Mouse (Mus musculus) myocyte (in vitro differentiated cells): ENCODE measurements around the gene Plxna2. TPM values are rescaled to one million over a fixed set of nuclear protein-coding genes. Genes with fewer than 3 reads are reported as not detected.

Experiments
- H3K27me3 ChIP-seq: one replicate; pipeline ENCODE4 v1.6.1; 2011; ENCODE audit not compliant: control insufficient read depth, insufficient read depth, insufficient read length
- H3K36me3 ChIP-seq: one replicate; pipeline ENCODE4 v1.6.1; 2011; ENCODE audit not compliant: control insufficient read depth, insufficient read depth
- H3K4me2 ChIP-seq: one replicate; pipeline ENCODE4 v1.6.1; 2011; ENCODE audit warnings: low read depth, control low read depth
- H3K4me3 ChIP-seq: one replicate; pipeline ENCODE4 v1.5.1; 2011; ENCODE audit warnings: mild to moderate bottlenecking, control low read depth, moderate library complexity
- H3K79me2 ChIP-seq: one replicate; pipeline ENCODE4 v1.6.1; 2011; ENCODE audit not compliant: control insufficient read depth, insufficient read depth
- H3ac ChIP-seq: one replicate; pipeline ENCODE4 v1.6.1; 2011; ENCODE audit not compliant: control insufficient read depth, insufficient read length
- CEBPB ChIP-seq: IDR thresholded peaks from 2 replicates; pipeline ENCODE4 v1.6.1; 2011; ENCODE audit warnings: mild to moderate bottlenecking, moderate library complexity; ENCODE audit not compliant: poor library complexity, insufficient read depth, severe bottlenecking
- E2F4 ChIP-seq: IDR thresholded peaks from one replicate; pipeline ENCODE4 v1.6.1; 2011; ENCODE audit warnings: mild to moderate bottlenecking, control low read depth, moderate library complexity; ENCODE audit not compliant: insufficient read depth
- MAX ChIP-seq: IDR thresholded peaks from one replicate; pipeline ENCODE4 v1.6.1; 2011; ENCODE audit warnings: low read depth, mild to moderate bottlenecking, control low read depth
- MYOD1 ChIP-seq, 3 experiments: IDR thresholded peaks; one replicate each; pipeline ENCODE4 v1.6.1; 2011; ENCODE audit warnings: control low read depth in 2 of 3, low read depth in 2 of 3, mild to moderate bottlenecking in 2 of 3, moderate library complexity in 1 of 3; ENCODE audit not compliant: insufficient read length in 2 of 3, control insufficient read depth in 1 of 3
- MYOG ChIP-seq, 3 experiments: IDR thresholded peaks; one replicate each; pipeline ENCODE4 v1.6.1; 2011; ENCODE audit warnings: control low read depth in 2 of 3, low read depth in 2 of 3, mild to moderate bottlenecking in 2 of 3; ENCODE audit not compliant: insufficient read length in 2 of 3, control insufficient read depth in 1 of 3, insufficient read depth in 1 of 3
- POLR2A ChIP-seq: IDR thresholded peaks from one replicate; pipeline ENCODE4 v1.6.1; 2011; ENCODE audit warnings: low read depth, mild to moderate bottlenecking, control low read depth, moderate library complexity; ENCODE audit not compliant: insufficient read length
- POLR2AphosphoS2 ChIP-seq: IDR thresholded peaks from one replicate; pipeline ENCODE4 v1.6.1; 2011; ENCODE audit warnings: low read depth, control low read depth; ENCODE audit not compliant: insufficient read length
- REST ChIP-seq: IDR thresholded peaks from one replicate; pipeline ENCODE4 v1.6.1; 2011; ENCODE audit warnings: mild to moderate bottlenecking, control low read depth, moderate library complexity; ENCODE audit not compliant: insufficient read depth, insufficient read length
- SRF ChIP-seq: IDR thresholded peaks from one replicate; pipeline ENCODE4 v1.6.1; 2011; ENCODE audit warnings: low read depth; ENCODE audit not compliant: control insufficient read depth, insufficient read length
- TCF12 ChIP-seq: IDR thresholded peaks from one replicate; pipeline ENCODE4 v1.6.1; 2011; ENCODE audit warnings: mild to moderate bottlenecking, control low read depth; ENCODE audit not compliant: poor library complexity, insufficient read depth, severe bottlenecking
- TCF3 ChIP-seq: IDR thresholded peaks from one replicate; pipeline ENCODE4 v1.6.1; 2011; ENCODE audit warnings: low read depth, control low read depth; ENCODE audit not compliant: insufficient read length
- USF1 ChIP-seq: IDR thresholded peaks from one replicate; pipeline ENCODE4 v1.6.1; 2011; ENCODE audit warnings: low read depth, mild to moderate bottlenecking, control low read depth, moderate library complexity
- polyA plus RNA-seq: library from polyadenylated mRNA; unstranded; fragments of >200 nt; fragmentation: generic; extraction: Trizol; gene quantifications from one replicate; pipeline ENCODE4 v1.2.1, GENCODE M21; 2012; ENCODE audit warnings: missing spikeins

The Plxna2 gene
- polyA plus RNA-seq, 1 experiment = 3.6 TPM

DNA sequence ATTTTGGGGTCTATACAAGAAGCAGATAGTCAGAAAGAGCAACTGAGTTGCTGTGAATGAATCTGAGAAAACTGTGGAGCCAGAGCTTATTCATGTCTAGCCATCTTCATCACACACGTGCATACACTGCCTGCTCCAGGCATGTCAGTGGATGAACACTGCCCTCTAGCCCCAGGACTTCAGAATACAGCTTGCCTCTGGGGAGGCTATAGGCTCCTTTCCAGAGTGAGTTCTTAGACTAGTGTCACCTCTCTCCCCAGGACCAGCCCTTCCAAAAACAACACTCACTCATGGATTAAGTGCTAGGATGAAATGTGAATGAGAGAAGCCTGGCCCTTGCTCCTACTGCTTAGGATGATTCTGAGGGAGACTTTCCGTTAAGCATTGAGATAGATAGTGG is 198.9 kb downstream of the Plxna2 start:
- TF ChIP-seq REST (no peak), E2F4 (no peak), MAX (no peak), TCF3 (no peak), MYOD1 (IDR thresholded peaks at IDR 0.05; ENCODE audit: control insufficient read depth in 1 of 3, insufficient read length in 2 of 3, low read depth in 2 of 3) (no peak), POLR2A (no peak), POLR2AphosphoS2 (no peak), TCF12 (no peak), MYOG (IDR thresholded peaks at IDR 0.05; ENCODE audit: control insufficient read depth in 1 of 3, insufficient read depth in 1 of 3, insufficient read length in 2 of 3, low read depth in 2 of 3) (no peak), SRF (no peak)
- no peaks in the 10 kb centered on the region for H3K27me3 ChIP-seq
- H3K79me2 ChIP-seq = no peaks in the 10 kb centered on the region
- peaks cover 7% of the 10 kb centered on the region for H3K36me3 ChIP-seq
- no peak overlapping the region for H3K4me2 ChIP-seq
- H3K4me3 ChIP-seq = no peak overlapping the region
- H3ac ChIP-seq = no peak overlapping the region

DNA sequence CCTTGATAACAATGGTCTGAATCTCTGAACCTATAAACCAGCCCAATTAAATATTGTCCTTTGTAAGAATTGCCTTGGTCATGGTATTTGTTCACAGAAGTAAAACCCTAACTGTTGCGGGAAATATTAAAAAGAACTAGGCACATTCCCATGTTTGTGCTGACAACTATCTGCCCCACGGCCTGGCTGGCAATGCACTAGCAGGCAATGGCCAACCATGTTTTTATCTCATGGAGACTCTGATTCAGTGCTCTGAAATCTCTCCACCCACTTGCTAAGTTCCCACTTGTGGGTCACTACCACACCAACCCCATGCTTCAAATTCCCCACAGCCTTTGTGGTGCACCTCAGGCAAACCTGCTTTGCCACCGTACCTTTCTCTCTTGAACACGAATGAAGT is 202.9 kb downstream of the Plxna2 start:
- no peaks in the 10 kb centered on the region for H3K79me2 ChIP-seq
- no peaks in the 10 kb centered on the region for H3K36me3 ChIP-seq
- H3ac ChIP-seq = no peak overlapping the region
- no peaks in the 10 kb centered on the region for H3K27me3 ChIP-seq
- TF ChIP-seq CEBPB (no peak), POLR2AphosphoS2 (no peak), REST (no peak), MAX (no peak), E2F4 (no peak), USF1 (no peak), SRF (no peak), MYOD1 (IDR thresholded peaks at IDR 0.05; ENCODE audit: control insufficient read depth in 1 of 3, insufficient read length in 2 of 3, low read depth in 2 of 3) (peak in 1 of 3 experiments; percentile 10)
- H3K4me3 ChIP-seq = no peak overlapping the region
- peak overlapping the region; percentile 27 for H3K4me2 ChIP-seq

- Histone ChIP-seq H3ac (no peak overlapping the region), H3K27me3 (no peaks in the 10 kb centered on the region), H3K36me3 (no peaks in the 10 kb centered on the region), H3K4me3 (no peak overlapping the region), H3K4me2 (no peak overlapping the region), H3K79me2 (no peaks in the 10 kb centered on the region)
- TF ChIP-seq E2F4 (no peak), MYOD1 (IDR thresholded peaks at IDR 0.05; ENCODE audit: control insufficient read depth in 1 of 3, insufficient read length in 2 of 3, low read depth in 2 of 3) (no peak), USF1 (no peak), MYOG (IDR thresholded peaks at IDR 0.05; ENCODE audit: control insufficient read depth in 1 of 3, insufficient read depth in 1 of 3, insufficient read length in 2 of 3, low read depth in 2 of 3) (no peak), CEBPB (no peak), SRF (no peak), POLR2AphosphoS2 (no peak), MAX (no peak), REST (no peak), TCF12 (no peak), TCF3 (no peak), POLR2A (no peak)
These were observed 203.7 kb downstream of the Plxna2 start for GRCm38 (mm10) chr1:194821721-194822120.

DNA sequence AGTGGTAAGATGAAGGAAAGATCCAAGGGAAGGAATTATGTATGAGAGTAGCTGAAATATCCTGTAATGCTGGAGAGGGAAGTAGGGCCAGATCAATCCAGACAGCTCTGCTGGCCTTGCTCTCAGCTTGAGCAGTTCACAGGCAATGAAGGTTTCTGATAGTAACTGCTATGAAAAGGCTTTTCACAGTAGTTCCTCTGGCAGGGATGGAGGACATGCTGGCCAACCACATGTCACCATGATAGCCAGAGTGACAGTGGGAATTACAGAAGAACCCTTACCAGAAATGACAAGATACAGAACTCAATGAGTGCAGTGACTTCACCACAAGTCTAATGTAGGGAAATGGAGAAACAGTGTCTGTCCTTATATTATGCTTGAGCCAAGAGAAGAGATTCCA is 210.3 kb downstream of the Plxna2 start:
- no peaks in the 10 kb centered on the region for H3K27me3 ChIP-seq
- H3K36me3 ChIP-seq = no peaks in the 10 kb centered on the region
- no peak overlapping the region for H3ac ChIP-seq
- H3K4me3 ChIP-seq = no peak overlapping the region
- H3K79me2 ChIP-seq = no peaks in the 10 kb centered on the region
- TF ChIP-seq TCF12 (no peak), CEBPB (no peak), E2F4 (no peak), MAX (no peak), MYOG (IDR thresholded peaks at IDR 0.05; ENCODE audit: control insufficient read depth in 1 of 3, insufficient read depth in 1 of 3, insufficient read length in 2 of 3, low read depth in 2 of 3) (no peak), REST (no peak), TCF3 (no peak), POLR2AphosphoS2 (no peak), USF1 (no peak), MYOD1 (IDR thresholded peaks at IDR 0.05; ENCODE audit: control insufficient read depth in 1 of 3, insufficient read length in 2 of 3, low read depth in 2 of 3) (no peak), POLR2A (no peak), SRF (no peak)
- no peak overlapping the region for H3K4me2 ChIP-seq

DNA sequence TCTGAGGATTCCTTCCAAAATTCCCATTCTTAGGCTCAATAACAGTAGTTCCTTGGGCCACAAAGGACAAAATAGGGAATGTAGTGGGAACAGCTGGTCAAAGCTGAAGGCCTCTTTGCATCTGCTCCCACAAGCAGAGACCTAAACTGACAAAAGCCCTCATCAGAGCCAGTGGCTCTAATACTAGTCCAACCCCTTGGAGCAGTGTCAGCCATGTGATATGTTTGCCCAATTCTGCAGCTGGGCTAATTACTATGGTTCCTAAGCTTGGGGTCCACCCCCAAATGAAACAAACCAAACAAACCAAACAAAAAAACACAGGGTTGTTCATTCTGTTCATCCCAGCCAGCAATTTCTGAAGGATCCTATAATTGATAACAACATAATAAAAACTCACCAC is 217.2 kb downstream of the Plxna2 start:
- Histone ChIP-seq H3K79me2 (no peaks in the 10 kb centered on the region), H3ac (no peak overlapping the region), H3K4me3 (no peak overlapping the region), H3K27me3 (no peaks in the 10 kb centered on the region), H3K4me2 (no peak overlapping the region), H3K36me3 (no peaks in the 10 kb centered on the region)
- TF ChIP-seq MYOD1 (IDR thresholded peaks at IDR 0.05; ENCODE audit: control insufficient read depth in 1 of 3, insufficient read length in 2 of 3, low read depth in 2 of 3) (no peak), E2F4 (no peak), POLR2A (no peak), POLR2AphosphoS2 (no peak), USF1 (no peak), SRF (no peak), REST (no peak), MYOG (IDR thresholded peaks at IDR 0.05; ENCODE audit: control insufficient read depth in 1 of 3, insufficient read depth in 1 of 3, insufficient read length in 2 of 3, low read depth in 2 of 3) (no peak), CEBPB (no peak), TCF3 (no peak), MAX (no peak), TCF12 (no peak)
